Mouse (Mus musculus): ENCODE results near the gene Ice2. TPM values are rescaled to one million over a fixed set of nuclear protein-coding genes. Genes with fewer than 3 reads are reported as not detected.

Ice2 gene
- polyA plus RNA-seq (2021; fragmentation: Nextera tagmentation) = 2.9 and 3.3 TPM in 2 replicates
- long read RNA-seq, experiment 1, partial matches to known transcripts = 2 of 3 reads
- long read RNA-seq, experiment 1, other reads (novel, unspliced or antisense) = 1 of 3 reads
- long read RNA-seq, experiment 2, full-length matches to known transcripts = 7 of 24 reads
- long read RNA-seq, experiment 2, partial matches to known transcripts = 3 of 24 reads
- long read RNA-seq, experiment 2, other reads (novel, unspliced or antisense) = 14 of 24 reads

GRCm38 (mm10) chr9:69397760-69398452 is at the start of gene Ice2:
Gene Ice2, plus strand, starts transcription at chr9:69397906.

GRCm38 (mm10) chr9:69453066-69453900 is 55.6 kb downstream of the Ice2 start, which contains the start of gene Anxa2:
Gene Anxa2, plus strand, starts transcription at chr9:69453620.

Small RNAs within 50 kb of the gene (microRNA-seq; reads per million reads assigned to microRNA genes)
- 1.1 reads per million for gene Mir3109

Other genes with a start within 250 kb of the Ice2 start
- gene Anxa2, start 55.7 kb downstream of the Ice2 start, polyA plus RNA-seq (2021; fragmentation: Nextera tagmentation) = 40.4 and 44.6 TPM in 2 replicates

All from layer of hippocampus, adult 6 months (tissue).